Mouse (Mus musculus): Measurements from ENCODE around the gene Tex2. TPM values are rescaled to one million over a fixed set of nuclear protein-coding genes. Genes with fewer than 3 reads are reported as not detected.
A peak's percentile ranks its signal among the peaks of the same experiment; 100 is the strongest.
"Not testable (repeated sequence)": the region's sequence is repeated elsewhere in the genome, so short reads cannot be mapped to it uniquely, and the experiment has no call there.

Tex2 gene
- polyA plus RNA-seq, 1 experiment from 2014 or later = 8.9 TPM

DNA sequence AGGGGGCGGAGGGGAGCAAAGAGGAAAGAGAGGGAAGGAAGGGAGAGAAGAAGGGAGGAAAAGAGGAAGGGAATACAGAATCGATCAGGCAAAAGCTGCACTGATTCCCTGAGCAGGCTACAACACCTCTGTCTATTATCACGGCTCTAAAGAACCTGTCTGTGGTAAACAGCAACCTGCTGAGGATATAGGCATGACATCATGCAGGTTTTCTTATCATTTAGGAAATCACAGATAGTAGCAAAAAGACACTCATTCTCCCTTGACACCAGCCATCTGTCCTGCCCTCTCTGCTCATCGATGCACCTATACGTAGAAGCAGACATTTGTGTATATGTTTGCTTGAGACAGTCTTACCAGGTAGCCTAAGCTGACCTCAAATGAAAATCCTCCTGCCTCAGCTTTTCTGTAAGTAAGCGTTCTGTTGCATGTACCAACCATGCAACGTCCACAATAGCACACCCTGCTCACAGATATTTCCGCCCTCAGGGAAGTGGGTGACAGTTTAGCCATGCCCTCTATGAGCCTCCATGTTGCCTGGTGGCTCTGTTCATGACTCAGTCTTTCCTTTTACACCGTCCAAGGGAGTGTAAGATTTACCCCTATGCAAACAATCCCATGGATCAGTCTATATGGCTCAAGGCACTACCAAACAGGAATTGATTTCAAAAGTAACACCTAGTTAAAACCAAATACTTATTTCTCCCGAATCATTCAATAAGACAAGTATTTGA lies 25.3 kb downstream of the Tex2 start:
- no peaks in the 10 kb centered on the region for H3K9me3 ChIP-seq (ENCODE audit: low read length)
- H3K4me2 ChIP-seq (replicated peaks; ENCODE audit: low read depth, low read length) = no peak overlapping the region
- no peak overlapping the region for H3K27ac ChIP-seq (ENCODE audit: low read length)
- ATAC-seq (no peak), DNase-seq (ENCODE audit: low spot score) (no peak)
- 59% methylated on average over 10 of the region's 10 CpGs for WGBS
- no peaks in the 10 kb centered on the region for H3K36me3 ChIP-seq (ENCODE audit: insufficient read depth, low read length)
- no peak overlapping the region for H3K4me3 ChIP-seq (ENCODE audit: low read depth, low read length)
- no peaks in the 10 kb centered on the region for H3K27me3 ChIP-seq (replicated peaks; ENCODE audit: insufficient read depth, low read length)
- TF ChIP-seq EP300 (IDR thresholded peaks at IDR 0.05) (no peak), CTCF (IDR thresholded peaks at IDR 0.05) (no peak)
- no peak overlapping the region for H3K9ac ChIP-seq (replicated peaks; ENCODE audit: low read depth)
- H3K4me1 ChIP-seq (ENCODE audit: insufficient read depth, low read depth, low read length) = 0 out of 2 replicates have a peak, but pooled peaks cover 5% of the 10 kb centered on the region

DNA sequence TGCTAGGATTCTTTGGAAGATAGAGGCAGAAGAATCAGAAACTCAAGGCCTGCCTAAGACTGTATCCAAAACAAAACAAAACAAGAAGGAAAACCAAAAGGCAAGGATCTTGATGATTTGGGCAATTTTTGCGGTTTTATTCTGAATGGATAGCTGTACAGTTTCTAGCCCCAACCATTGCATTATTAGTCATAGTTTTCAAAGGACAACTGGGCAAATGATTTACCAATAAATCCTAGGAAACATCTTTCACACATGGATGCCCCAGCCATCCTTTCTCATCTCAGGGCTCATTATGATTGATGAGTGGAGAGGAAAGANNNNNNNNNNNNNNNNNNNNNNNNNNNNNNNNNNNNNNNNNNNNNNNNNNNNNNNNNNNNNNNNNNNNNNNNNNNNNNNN lies 29.4 kb downstream of the Tex2 start:
- H3K27ac ChIP-seq (ENCODE audit: low read length) = no peak overlapping the region
- H3K4me2 ChIP-seq (replicated peaks; ENCODE audit: low read depth, low read length) = no peak overlapping the region
- H3K4me3 ChIP-seq (ENCODE audit: low read depth, low read length) = no peak overlapping the region
- TF ChIP-seq CTCF (IDR thresholded peaks at IDR 0.05) (no peak), EP300 (IDR thresholded peaks at IDR 0.05) (no peak)
- no peaks in the 10 kb centered on the region for H3K27me3 ChIP-seq (replicated peaks; ENCODE audit: insufficient read depth, low read length)
- H3K9ac ChIP-seq (replicated peaks; ENCODE audit: low read depth) = no peak overlapping the region
- no peak for DNase-seq (ENCODE audit: low spot score)
- ATAC-seq = no peak
- H3K36me3 ChIP-seq (ENCODE audit: insufficient read depth, low read length) = no peaks in the 10 kb centered on the region
- H3K9me3 ChIP-seq (ENCODE audit: low read length) = no peaks in the 10 kb centered on the region
- peaks cover 18% of the 10 kb centered on the region; the same call in 1 of the 2 replicates for H3K4me1 ChIP-seq (ENCODE audit: insufficient read depth, low read depth, low read length)
- WGBS = 83% methylated on average over 1 of the region's 1 CpGs

DNA sequence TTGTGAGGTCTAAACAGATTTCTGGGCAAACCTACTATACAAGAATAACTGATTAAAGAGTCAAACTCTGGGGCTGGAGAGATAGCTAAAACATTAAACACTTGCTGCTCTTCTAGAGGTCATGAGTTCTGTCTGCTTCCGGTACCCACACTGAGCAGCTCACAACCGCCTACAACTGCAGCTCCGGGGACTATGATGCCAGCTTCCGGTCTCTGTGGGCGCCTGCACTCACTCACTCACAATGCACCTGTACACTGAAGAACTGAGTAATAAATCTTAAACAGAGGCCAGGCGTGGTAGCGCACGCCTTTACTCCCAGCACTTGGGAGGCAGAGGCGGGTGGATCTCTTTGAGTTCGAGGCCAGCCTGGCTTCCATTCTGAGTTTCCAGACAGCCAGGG lies 31.9 kb downstream of the Tex2 start:
- H3K9me3 ChIP-seq (ENCODE audit: low read length) = no peaks in the 10 kb centered on the region
- no peaks in the 10 kb centered on the region for H3K27me3 ChIP-seq (replicated peaks; ENCODE audit: insufficient read depth, low read length)
- DNase-seq (ENCODE audit: low spot score) = no peak
- H3K4me1 ChIP-seq (ENCODE audit: insufficient read depth, low read depth, low read length) = peaks cover 14% of the 10 kb centered on the region; the same call in 1 of the 2 replicates
- H3K36me3 ChIP-seq (ENCODE audit: insufficient read depth, low read length) = no peaks in the 10 kb centered on the region
- no peak for ATAC-seq
- H3K4me3 ChIP-seq (ENCODE audit: low read depth, low read length) = no peak overlapping the region
- no peak overlapping the region for H3K4me2 ChIP-seq (replicated peaks; ENCODE audit: low read depth, low read length)
- no peak overlapping the region for H3K27ac ChIP-seq (ENCODE audit: low read length)
- TF ChIP-seq CTCF (IDR thresholded peaks at IDR 0.05) = no peak
- TF ChIP-seq EP300 (IDR thresholded peaks at IDR 0.05) = no peak
- no peak overlapping the region for H3K9ac ChIP-seq (replicated peaks; ENCODE audit: low read depth)
- WGBS = 90% methylated on average over 10 of the region's 10 CpGs

DNA sequence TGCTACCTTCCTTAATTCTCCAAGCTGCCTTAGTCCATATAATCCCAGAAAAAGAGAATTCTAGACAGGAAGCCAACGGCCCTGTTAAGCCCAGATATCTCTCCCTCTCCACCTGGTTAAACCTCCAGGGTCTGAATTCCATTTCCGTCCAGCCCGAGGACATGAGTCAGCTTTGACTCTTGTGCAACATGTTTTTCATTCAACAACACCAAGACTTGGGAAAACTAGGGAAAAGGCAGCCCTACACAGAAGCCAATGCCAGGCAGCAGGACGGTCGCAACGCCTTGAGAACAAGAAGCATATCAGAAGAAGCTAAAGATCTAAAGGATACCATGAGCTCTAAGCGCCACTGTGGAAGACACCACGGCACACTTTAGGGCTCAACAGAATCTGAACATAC lies 32.8 kb downstream of the Tex2 start:
- TF ChIP-seq CTCF (IDR thresholded peaks at IDR 0.05) = no peak
- H3K27me3 ChIP-seq (replicated peaks; ENCODE audit: insufficient read depth, low read length) = no peaks in the 10 kb centered on the region
- peaks cover 14% of the 10 kb centered on the region; the same call in 1 of the 2 replicates for H3K4me1 ChIP-seq (ENCODE audit: insufficient read depth, low read depth, low read length)
- H3K4me2 ChIP-seq (replicated peaks; ENCODE audit: low read depth, low read length) = no peak overlapping the region
- H3K9ac ChIP-seq (replicated peaks; ENCODE audit: low read depth) = no peak overlapping the region
- 65% methylated on average over 8 of the region's 8 CpGs for WGBS
- peak overlapping the region; percentile 63; the same call in 1 of the 2 replicates for H3K27ac ChIP-seq (ENCODE audit: low read length)
- no peaks in the 10 kb centered on the region for H3K9me3 ChIP-seq (ENCODE audit: low read length)
- DNase-seq (ENCODE audit: low spot score) (peak; percentile 72), ATAC-seq (peak; percentile 37)
- H3K36me3 ChIP-seq (ENCODE audit: insufficient read depth, low read length) = no peaks in the 10 kb centered on the region
- no peak overlapping the region for H3K4me3 ChIP-seq (ENCODE audit: low read depth, low read length)

DNA sequence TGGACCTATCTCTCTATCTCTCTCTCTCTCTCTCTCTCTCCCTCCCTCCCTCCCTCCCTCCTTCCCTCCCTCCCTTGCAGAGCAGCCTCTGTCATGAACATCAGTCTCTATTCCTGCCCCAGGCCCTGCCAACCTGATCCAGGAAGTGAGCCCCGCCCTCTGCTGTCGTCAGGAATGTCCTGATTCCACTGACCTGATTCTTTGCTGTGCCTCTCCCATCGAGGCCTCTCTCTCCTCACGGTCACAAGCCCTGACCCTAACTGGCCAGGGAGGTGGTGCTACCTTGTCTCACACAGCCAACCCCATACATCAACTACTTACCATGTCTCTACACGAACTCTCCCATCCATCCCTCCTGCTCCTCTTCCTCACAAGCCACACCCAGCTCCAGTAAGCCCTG lies 33.3 kb downstream of the Tex2 start:
- no peak overlapping the region for H3K4me3 ChIP-seq (ENCODE audit: low read depth, low read length)

DNA sequence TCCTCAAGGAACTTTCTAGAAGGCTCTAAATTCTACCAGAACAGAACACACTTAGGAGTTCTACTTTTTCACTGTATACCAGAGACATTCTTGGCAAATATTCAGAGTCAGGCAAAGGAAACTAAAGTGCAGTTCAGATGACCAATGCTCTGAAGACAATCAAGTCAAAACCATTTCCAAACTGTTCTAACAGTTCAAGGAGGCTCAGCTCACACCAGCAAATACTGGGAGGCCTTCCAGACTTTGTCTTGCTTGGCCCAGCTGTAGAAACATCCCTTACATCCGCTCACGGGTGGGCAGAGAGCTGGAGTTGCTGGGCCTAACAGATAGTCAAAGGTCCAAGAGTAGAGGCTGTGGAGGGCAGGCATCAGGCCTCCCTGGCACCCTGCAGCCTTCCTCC lies 34.1 kb downstream of the Tex2 start:
- DNase-seq (ENCODE audit: low spot score) (peak; percentile 75), ATAC-seq (peak; percentile 56)
- Histone ChIP-seq H3K27me3 (replicated peaks; ENCODE audit: insufficient read depth, low read length) (no peaks in the 10 kb centered on the region), H3K4me3 (ENCODE audit: low read depth, low read length) (no peak overlapping the region), H3K9me3 (ENCODE audit: low read length) (no peaks in the 10 kb centered on the region), H3K27ac (ENCODE audit: low read length) (peak overlapping the region; percentile 16), H3K9ac (replicated peaks; ENCODE audit: low read depth) (no peak overlapping the region), H3K36me3 (ENCODE audit: insufficient read depth, low read length) (no peaks in the 10 kb centered on the region), H3K4me1 (ENCODE audit: insufficient read depth, low read depth, low read length) (peaks cover 14% of the 10 kb centered on the region; the same call in 1 of the 2 replicates), H3K4me2 (replicated peaks; ENCODE audit: low read depth, low read length) (no peak overlapping the region)
- 64% methylated on average over 2 of the region's 2 CpGs for WGBS
- TF ChIP-seq EP300 (IDR thresholded peaks at IDR 0.05) (no peak), CTCF (IDR thresholded peaks at IDR 0.05) (no peak)

More for the DNA sequence above, 33.3 kb downstream of the Tex2 start:
- DNase-seq (ENCODE audit: low spot score) = no peak
- H3K36me3 ChIP-seq (ENCODE audit: insufficient read depth, low read length) = no peaks in the 10 kb centered on the region
- WGBS = 35% methylated on average over 5 of the region's 5 CpGs
- H3K27me3 ChIP-seq (replicated peaks; ENCODE audit: insufficient read depth, low read length) = no peaks in the 10 kb centered on the region
- no peaks in the 10 kb centered on the region for H3K9me3 ChIP-seq (ENCODE audit: low read length)
- TF ChIP-seq CTCF (IDR thresholded peaks at IDR 0.05) (no peak), EP300 (IDR thresholded peaks at IDR 0.05) (no peak)
- H3K4me1 ChIP-seq (ENCODE audit: insufficient read depth, low read depth, low read length) = peaks cover 14% of the 10 kb centered on the region; the same call in 1 of the 2 replicates
- peak overlapping the region; percentile 63; the same call in 1 of the 2 replicates for H3K27ac ChIP-seq (ENCODE audit: low read length)
- H3K9ac ChIP-seq (replicated peaks; ENCODE audit: low read depth) = no peak overlapping the region
- ATAC-seq = peak; percentile 31
- no peak overlapping the region for H3K4me2 ChIP-seq (replicated peaks; ENCODE audit: low read depth, low read length)

DNA sequence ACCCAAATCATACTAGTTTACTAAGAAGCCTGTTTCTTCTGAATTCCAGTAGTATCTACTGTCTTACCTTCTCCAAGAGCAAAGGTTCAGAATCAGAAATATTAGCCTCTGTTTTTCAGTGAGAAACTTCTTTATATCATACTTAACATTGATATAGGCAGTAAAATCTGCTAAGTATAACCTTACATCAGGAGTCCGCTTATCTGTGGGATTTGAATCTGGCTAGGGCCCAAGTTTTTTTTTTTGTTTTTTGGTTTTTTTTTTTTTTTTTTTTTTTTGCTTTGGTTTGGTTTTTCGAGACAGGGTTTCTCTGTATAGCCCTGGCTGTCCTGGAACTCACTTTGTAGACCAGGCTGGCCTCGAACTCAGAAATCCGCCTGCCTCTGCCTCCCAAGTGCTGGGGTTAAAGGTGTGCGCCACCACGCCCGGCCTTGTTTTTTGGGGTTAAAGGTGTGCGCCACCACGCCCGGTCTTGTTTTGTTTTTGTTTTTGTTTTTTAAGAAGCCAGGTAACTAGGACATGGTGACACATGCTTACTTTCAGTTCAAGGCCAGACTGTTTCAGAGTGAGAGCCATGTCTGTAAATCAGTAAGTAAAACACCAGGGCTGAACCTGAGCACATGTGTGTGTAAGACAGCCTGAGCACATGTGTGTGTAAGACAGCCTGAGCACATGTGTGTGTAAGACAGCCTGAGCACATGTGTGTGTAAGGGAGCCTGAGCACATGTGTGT lies 35.4 kb downstream of the Tex2 start:
- DNase-seq (ENCODE audit: low spot score); H3K27me3 ChIP-seq (replicated peaks; ENCODE audit: insufficient read depth, low read length); H3K36me3 ChIP-seq (ENCODE audit: insufficient read depth, low read length); H3K27ac ChIP-seq (ENCODE audit: low read length); H3K9me3 ChIP-seq (ENCODE audit: low read length); H3K4me2 ChIP-seq (replicated peaks; ENCODE audit: low read depth, low read length); ATAC-seq; H3K4me3 ChIP-seq (ENCODE audit: low read depth, low read length); H3K9ac ChIP-seq (replicated peaks; ENCODE audit: low read depth): not testable (repeated sequence)
- H3K4me1 ChIP-seq (ENCODE audit: insufficient read depth, low read depth, low read length) = peaks cover 23% of the 10 kb centered on the region; the same call in 1 of the 2 replicates
- 90% methylated on average over 10 of the region's 10 CpGs for WGBS

Measured in lung, postnatal 0 days (tissue).